Mouse (Mus musculus) left cerebral cortex, adult 11 months (tissue): ENCODE measurements at regions not wholly inside any gene's neighbourhood (a gene's known extent, or its start where the extent isn't known, plus 50 kb on each side); places are given as distances from the start of the nearest gene placed in this dataset.

Experiments used
- DNase-seq: peaks from one replicate; pipeline ENCODE4 v3.0.0; 2022; ENCODE audit warnings: low spot score

GRCm38 (mm10) chr11:112889760-112890159, 107.7 kb downstream of the Sox9 start:
- DNase-seq = no peak

GRCm38 (mm10) chr11:112897597-112897996, 115.6 kb downstream of the Sox9 start:
- DNase-seq = no peak

GRCm38 (mm10) chr11:112902618-112903017, 120.6 kb downstream of the Sox9 start:
- DNase-seq = no peak

- no peak for DNase-seq
Observed at GRCm38 (mm10) chr11:112910309-112910708, 128.3 kb downstream of the Sox9 start.

GRCm38 (mm10) chr11:112912875-112913274, 130.9 kb downstream of the Sox9 start:
- no peak for DNase-seq

- no peak for DNase-seq
Observed at GRCm38 (mm10) chr11:112916923-112917322, 134.9 kb downstream of the Sox9 start.

- no peak for DNase-seq
Observed at GRCm38 (mm10) chr11:112920131-112920530, 138.1 kb downstream of the Sox9 start.

- no peak for DNase-seq
Observed at GRCm38 (mm10) chr11:112924577-112924976, 142.6 kb downstream of the Sox9 start.

GRCm38 (mm10) chr11:112925140-112925539, 143.1 kb downstream of the Sox9 start:
- no peak for DNase-seq

- no peak for DNase-seq
Observed at GRCm38 (mm10) chr11:112926330-112927025, 144.5 kb downstream of the Sox9 start.

- DNase-seq = no peak
Observed at GRCm38 (mm10) chr11:112930186-112930808, 148.3 kb downstream of the Sox9 start.

GRCm38 (mm10) chr11:112938035-112938434, 156.0 kb downstream of the Sox9 start:
- no peak for DNase-seq

- no peak for DNase-seq
Observed at GRCm38 (mm10) chr11:112951421-112951820, 169.4 kb downstream of the Sox9 start.

- no peak for DNase-seq
Observed at GRCm38 (mm10) chr11:112952356-112952755, 170.3 kb downstream of the Sox9 start.

GRCm38 (mm10) chr11:112953491-112953890, 171.5 kb downstream of the Sox9 start:
- DNase-seq = no peak

GRCm38 (mm10) chr11:112956748-112957440, 174.9 kb downstream of the Sox9 start:
- no peak for DNase-seq

- no peak for DNase-seq
Observed at GRCm38 (mm10) chr11:112959609-112960008, 177.6 kb downstream of the Sox9 start.

- DNase-seq = no peak
Observed at GRCm38 (mm10) chr11:112973286-112973685, 191.3 kb downstream of the Sox9 start.

GRCm38 (mm10) chr11:112974893-112975292, 192.9 kb downstream of the Sox9 start:
- DNase-seq = no peak

GRCm38 (mm10) chr11:112976914-112977785, 195.1 kb downstream of the Sox9 start:
- DNase-seq = no peak

- no peak for DNase-seq
Observed at GRCm38 (mm10) chr11:112978884-112979283, 196.9 kb downstream of the Sox9 start.

GRCm38 (mm10) chr11:112979413-112979812, 197.4 kb downstream of the Sox9 start:
- DNase-seq = no peak
